Mouse (Mus musculus) brown adipose tissue, adult 24 weeks (tissue): ENCODE measurements around the gene Psmd14. TPM values are rescaled to one million over a fixed set of nuclear protein-coding genes. Genes with fewer than 3 reads are reported as not detected.

ENCODE experiments used
- H3K27ac ChIP-seq: fragments of 200-500 bp; replicated peaks from 2 replicates; pipeline ENCODE4 v1.5.1; 2012; ENCODE audit warnings: low read depth, mild to moderate bottlenecking, low read length
- H3K4me1 ChIP-seq: fragments of 200-500 bp; 2 replicates; pipeline ENCODE4 v1.6.1; 2012; ENCODE audit warnings: low read length, mixed read lengths; ENCODE audit not compliant: control insufficient read depth, insufficient read depth, insufficient read length
- H3K4me3 ChIP-seq: fragments of 200-500 bp; 2 replicates; pipeline ENCODE4 v1.5.1; 2012; ENCODE audit warnings: low read depth, mild to moderate bottlenecking, low read length, moderate library complexity; ENCODE audit not compliant: insufficient read depth
- polyA plus RNA-seq: library from polyadenylated mRNA; stranded (reverse); fragments of >200 nt; gene quantifications from 2 replicates; pipeline ENCODE4 v1.2.4, GENCODE M21; 2012; ENCODE audit not compliant: missing spikeins, insufficient read depth, insufficient read length

Gene Psmd14
- polyA plus RNA-seq, 1 experiment = 126 TPM

GRCm38 (mm10) chr2:61746580-61746979 is 35.1 kb downstream of the Psmd14 start:
- Histone ChIP-seq H3K4me1 (no peaks in the 10 kb centered on the region; the same call in 1 of the 2 replicates), H3K4me3 (no peak overlapping the region), H3K27ac (no peak overlapping the region)

DNA sequence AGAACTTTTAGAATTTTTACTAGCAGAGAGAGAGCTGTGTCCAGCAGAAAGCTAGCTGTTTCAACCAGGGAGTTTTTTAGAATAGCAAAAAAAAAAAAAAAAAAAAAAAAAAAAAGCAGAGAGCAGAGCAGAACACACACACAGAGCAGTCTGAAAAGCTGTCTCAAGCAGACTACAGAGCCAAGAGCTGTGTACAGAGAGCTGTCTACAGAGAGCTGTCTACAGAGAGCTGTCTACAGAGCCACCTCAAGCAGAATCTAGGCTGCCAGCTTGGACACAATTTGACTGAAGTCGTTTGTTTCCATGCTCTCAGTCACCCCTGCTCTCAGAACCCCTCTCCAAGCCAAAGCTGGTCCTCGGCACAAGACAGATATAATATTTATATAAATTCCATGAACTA is 35.9 kb downstream of the Psmd14 start:
- Histone ChIP-seq H3K27ac (no peak overlapping the region), H3K4me1 (no peaks in the 10 kb centered on the region; the same call in 1 of the 2 replicates), H3K4me3 (no peak overlapping the region)

DNA sequence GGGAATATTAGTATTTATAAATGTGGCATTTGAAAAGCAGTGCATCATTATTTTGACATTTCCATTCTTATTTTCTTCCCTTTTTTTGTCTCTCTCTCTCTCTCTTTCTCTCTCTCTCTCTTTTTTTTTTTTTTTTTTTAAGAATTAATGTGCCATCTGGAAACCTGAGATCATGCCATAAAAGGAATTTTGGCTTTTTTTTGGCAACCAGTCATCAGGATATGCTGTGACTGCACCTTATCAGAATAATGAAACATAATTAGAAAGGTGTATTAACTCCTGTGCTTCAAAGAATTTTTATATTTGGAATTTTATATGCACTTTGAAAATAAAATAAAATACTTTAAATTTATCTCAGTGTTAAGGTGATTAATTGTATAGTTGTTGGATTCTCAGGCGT is 39.2 kb downstream of the Psmd14 start:
- H3K4me1 ChIP-seq = no peaks in the 10 kb centered on the region; the same call in 1 of the 2 replicates
- no peak overlapping the region for H3K27ac ChIP-seq

GRCm38 (mm10) chr2:61751286-61751685 is 39.8 kb downstream of the Psmd14 start:
- Histone ChIP-seq H3K4me1 (no peaks in the 10 kb centered on the region; the same call in 1 of the 2 replicates), H3K27ac (no peak overlapping the region), H3K4me3 (no peak overlapping the region)

More for the DNA sequence above, 39.2 kb downstream of the Psmd14 start:
- no peak overlapping the region for H3K4me3 ChIP-seq

DNA sequence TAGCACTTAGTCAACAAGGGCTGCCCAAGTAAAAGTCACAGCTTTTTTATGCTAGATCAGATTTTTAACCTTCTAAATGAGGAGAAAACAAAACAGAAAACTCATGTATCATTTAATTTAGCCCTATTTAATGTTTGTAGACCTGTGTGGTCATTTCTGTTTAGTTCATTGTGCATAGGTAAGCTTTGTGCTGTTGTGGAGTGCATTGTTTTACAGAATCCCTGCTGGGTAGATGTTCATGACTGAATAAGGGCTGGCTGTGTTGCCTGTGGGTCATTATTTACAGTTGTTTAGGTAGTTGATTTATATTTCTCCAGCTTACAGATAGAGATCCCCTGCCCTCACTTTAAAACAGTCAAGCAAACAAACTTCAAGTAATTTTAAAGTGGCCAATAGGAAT is 40.9 kb downstream of the Psmd14 start:
- Histone ChIP-seq H3K27ac (no peak overlapping the region), H3K4me3 (no peak overlapping the region), H3K4me1 (no peaks in the 10 kb centered on the region)

GRCm38 (mm10) chr2:61754989-61755388 is 43.5 kb downstream of the Psmd14 start:
- Histone ChIP-seq H3K4me3 (no peak overlapping the region), H3K4me1 (no peaks in the 10 kb centered on the region), H3K27ac (no peak overlapping the region)

- no peak overlapping the region for H3K27ac ChIP-seq
- H3K4me3 ChIP-seq = no peak overlapping the region
- no peaks in the 10 kb centered on the region for H3K4me1 ChIP-seq
Measured at GRCm38 (mm10) chr2:61759234-61759855, 47.9 kb downstream of the Psmd14 start.

- Histone ChIP-seq H3K4me3 (no peak overlapping the region), H3K4me1 (no peaks in the 10 kb centered on the region), H3K27ac (no peak overlapping the region)
Measured at GRCm38 (mm10) chr2:61760044-61760443, 48.5 kb downstream of the Psmd14 start.

GRCm38 (mm10) chr2:61764470-61765105 is 53.1 kb downstream of the Psmd14 start:
- no peaks in the 10 kb centered on the region for H3K4me1 ChIP-seq
- no peak overlapping the region for H3K27ac ChIP-seq
- no peak overlapping the region for H3K4me3 ChIP-seq

DNA sequence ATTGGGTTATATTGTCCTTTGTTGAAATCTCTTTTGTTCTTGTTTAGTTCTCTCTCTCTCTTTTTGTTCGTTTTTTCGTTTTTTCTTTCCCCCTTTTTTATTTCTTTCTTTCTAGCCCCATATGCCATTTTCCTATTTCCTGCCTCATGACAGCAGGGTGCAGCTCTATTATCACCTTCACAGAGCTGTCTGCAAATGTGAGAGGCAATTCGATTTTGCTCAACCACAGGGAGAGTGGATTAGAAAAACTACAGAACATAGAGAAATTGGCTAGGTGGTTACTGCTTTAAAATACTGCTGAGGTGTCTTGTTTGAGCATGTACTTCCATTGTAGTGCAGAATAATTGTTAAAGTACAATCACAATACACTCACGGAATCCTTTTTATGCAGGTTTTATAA is 54.0 kb downstream of the Psmd14 start:
- H3K4me3 ChIP-seq = no peak overlapping the region
- H3K4me1 ChIP-seq = no peaks in the 10 kb centered on the region
- no peak overlapping the region for H3K27ac ChIP-seq

GRCm38 (mm10) chr2:61780794-61781193 is 69.3 kb downstream of the Psmd14 start:
- no peak overlapping the region for H3K27ac ChIP-seq
- no peak overlapping the region for H3K4me3 ChIP-seq
- no peaks in the 10 kb centered on the region for H3K4me1 ChIP-seq

GRCm38 (mm10) chr2:61794960-61795359 is 83.5 kb downstream of the Psmd14 start:
- Histone ChIP-seq H3K27ac (no peak overlapping the region), H3K4me1 (no peaks in the 10 kb centered on the region), H3K4me3 (no peak overlapping the region)

DNA sequence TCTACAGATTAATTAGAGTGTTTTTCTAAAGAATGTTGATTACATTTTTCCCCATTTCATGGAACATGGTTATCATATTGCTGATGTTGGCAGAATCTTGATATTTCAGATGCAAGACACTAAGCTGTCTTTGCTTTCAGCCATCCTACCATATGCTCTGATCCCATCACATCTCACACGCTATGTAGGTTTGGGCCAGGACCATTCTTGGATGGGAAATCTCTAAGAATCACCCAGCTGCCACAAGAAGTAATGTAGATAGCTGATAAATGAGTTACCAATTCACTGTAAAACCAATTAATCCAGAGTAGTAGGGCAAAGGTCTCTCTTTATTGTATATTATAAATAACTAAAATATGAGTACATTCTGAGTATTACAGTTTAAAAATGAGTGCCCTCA is 86.6 kb downstream of the Psmd14 start:
- H3K4me3 ChIP-seq = no peak overlapping the region
- H3K4me1 ChIP-seq = no peaks in the 10 kb centered on the region
- H3K27ac ChIP-seq = no peak overlapping the region

- H3K4me1 ChIP-seq = peaks cover 12% of the 10 kb centered on the region
- H3K27ac ChIP-seq = no peak within 1 kb of the TSS
- H3K4me3 ChIP-seq = no peak within 1 kb of the TSS
Measured at GRCm38 (mm10) chr2:61802656-61803251, 91.3 kb downstream of the Psmd14 start, which contains the start of gene Tbr1. Gene Tbr1, plus strand, starts transcription at chr2:61802930.

- Histone ChIP-seq H3K27ac (no peak overlapping the region), H3K4me3 (no peak overlapping the region), H3K4me1 (peaks cover 12% of the 10 kb centered on the region)
Measured at GRCm38 (mm10) chr2:61803443-61804367, 92.2 kb downstream of the Psmd14 start.
